Mouse (Mus musculus): ENCODE measurements around the gene Pbrm1. TPM values are rescaled to one million over a fixed set of nuclear protein-coding genes. Genes with fewer than 3 reads are reported as not detected.

The Pbrm1 gene
- polyA plus RNA-seq, 1 experiment from 2014 or later, result 132 TPM

- Histone ChIP-seq H3K9me3 (replicated peaks) (no peaks in the 10 kb centered on the region), H3K4me3 (replicated peaks) (no peak overlapping the region), H3K4me2 (replicated peaks) (no peak overlapping the region), H3K9ac (no peak overlapping the region), H3K27me3 (no peaks in the 10 kb centered on the region), H3K27ac (replicated peaks) (no peak overlapping the region), H3K36me3 (peaks cover 60% of the 10 kb centered on the region), H3K4me1 (peaks cover 41% of the 10 kb centered on the region)
- ATAC-seq (ENCODE audit: insufficient number of reproducible peaks, low FRiP score, low TSS enrichment, low read depth), result no peak
- WGBS, result 89% methylated on average over 34 of the region's 34 CpGs
These were observed 116.8 kb downstream of the Pbrm1 start for GRCm38 (mm10) chr14:31135495-31136410.

- WGBS, result 90% methylated on average over 26 of the region's 26 CpGs
- Histone ChIP-seq H3K27me3 (no peaks in the 10 kb centered on the region), H3K4me2 (replicated peaks) (no peak overlapping the region), H3K27ac (replicated peaks) (no peak overlapping the region), H3K36me3 (peaks cover 64% of the 10 kb centered on the region), H3K4me1 (peaks cover 38% of the 10 kb centered on the region), H3K9ac (no peak overlapping the region), H3K9me3 (replicated peaks) (no peaks in the 10 kb centered on the region), H3K4me3 (replicated peaks) (no peak overlapping the region)
- no peak for ATAC-seq (ENCODE audit: insufficient number of reproducible peaks, low FRiP score, low TSS enrichment, low read depth)
These were observed 117.7 kb downstream of the Pbrm1 start for GRCm38 (mm10) chr14:31136411-31137280.

GRCm38 (mm10) chr14:31137281-31137595, 118.3 kb downstream of the Pbrm1 start:
- Histone ChIP-seq H3K4me1 (peaks cover 33% of the 10 kb centered on the region), H3K9me3 (replicated peaks) (no peaks in the 10 kb centered on the region), H3K4me2 (replicated peaks) (no peak overlapping the region), H3K36me3 (peaks cover 69% of the 10 kb centered on the region), H3K27ac (replicated peaks) (no peak overlapping the region), H3K9ac (no peak overlapping the region), H3K27me3 (no peaks in the 10 kb centered on the region), H3K4me3 (replicated peaks) (no peak overlapping the region)
- ATAC-seq (ENCODE audit: insufficient number of reproducible peaks, low FRiP score, low TSS enrichment, low read depth), result no peak
- 84% methylated on average over 10 of the region's 10 CpGs for WGBS

- H3K4me1 ChIP-seq, result peaks cover 28% of the 10 kb centered on the region
These were observed 118.9 kb downstream of the Pbrm1 start for GRCm38 (mm10) chr14:31137791-31138190.

GRCm38 (mm10) chr14:31138219-31138896, 119.4 kb downstream of the Pbrm1 start:
- Histone ChIP-seq H3K4me3 (replicated peaks) (no peak overlapping the region), H3K4me2 (replicated peaks) (no peak overlapping the region), H3K4me1 (peaks cover 22% of the 10 kb centered on the region), H3K9me3 (replicated peaks) (no peaks in the 10 kb centered on the region), H3K36me3 (peaks cover 69% of the 10 kb centered on the region), H3K27ac (replicated peaks) (no peak overlapping the region; the same call in 1 of the 2 replicates), H3K9ac (no peak overlapping the region), H3K27me3 (no peaks in the 10 kb centered on the region)
- WGBS, result 86% methylated on average over 29 of the region's 35 CpGs
- ATAC-seq (ENCODE audit: insufficient number of reproducible peaks, low FRiP score, low TSS enrichment, low read depth), result no peak

More at GRCm38 (mm10) chr14:31137791-31138190, 118.9 kb downstream of the Pbrm1 start:
- no peaks in the 10 kb centered on the region for H3K9me3 ChIP-seq (replicated peaks)
- H3K36me3 ChIP-seq, result peaks cover 69% of the 10 kb centered on the region
- 83% methylated on average over 11 of the region's 11 CpGs for WGBS
- H3K4me2 ChIP-seq (replicated peaks), result no peak overlapping the region
- no peak for ATAC-seq (ENCODE audit: insufficient number of reproducible peaks, low FRiP score, low TSS enrichment, low read depth)
- no peak overlapping the region for H3K4me3 ChIP-seq (replicated peaks)
- no peak overlapping the region for H3K9ac ChIP-seq
- no peak overlapping the region; the same call in 1 of the 2 replicates for H3K27ac ChIP-seq (replicated peaks)
- H3K27me3 ChIP-seq, result no peaks in the 10 kb centered on the region

GRCm38 (mm10) chr14:31138897-31139429, 120.0 kb downstream of the Pbrm1 start:
- 92% methylated on average over 9 of the region's 9 CpGs for WGBS

GRCm38 (mm10) chr14:31139666-31140065, 120.7 kb downstream of the Pbrm1 start:
- H3K9ac ChIP-seq, result no peak overlapping the region
- H3K9me3 ChIP-seq (replicated peaks), result no peaks in the 10 kb centered on the region
- no peak overlapping the region for H3K4me3 ChIP-seq (replicated peaks)
- WGBS, result 73% methylated on average over 12 of the region's 12 CpGs
- H3K4me1 ChIP-seq, result peaks cover 9% of the 10 kb centered on the region
- no peaks in the 10 kb centered on the region for H3K27me3 ChIP-seq
- ATAC-seq (ENCODE audit: insufficient number of reproducible peaks, low FRiP score, low TSS enrichment, low read depth), result no peak
- no peak overlapping the region for H3K27ac ChIP-seq (replicated peaks)
- peaks cover 68% of the 10 kb centered on the region for H3K36me3 ChIP-seq
- H3K4me2 ChIP-seq (replicated peaks), result no peak overlapping the region

More at GRCm38 (mm10) chr14:31138897-31139429, 120.0 kb downstream of the Pbrm1 start:
- Histone ChIP-seq H3K27me3 (no peaks in the 10 kb centered on the region), H3K4me3 (replicated peaks) (no peak overlapping the region), H3K36me3 (peaks cover 69% of the 10 kb centered on the region), H3K4me1 (peaks cover 16% of the 10 kb centered on the region), H3K9me3 (replicated peaks) (no peaks in the 10 kb centered on the region), H3K4me2 (replicated peaks) (no peak overlapping the region), H3K9ac (no peak overlapping the region), H3K27ac (replicated peaks) (no peak overlapping the region)
- no peak for ATAC-seq (ENCODE audit: insufficient number of reproducible peaks, low FRiP score, low TSS enrichment, low read depth)

- WGBS, result 90% methylated on average over 15 of the region's 15 CpGs
- Histone ChIP-seq H3K4me1 (peaks cover 4% of the 10 kb centered on the region), H3K9ac (no peak overlapping the region), H3K9me3 (replicated peaks) (no peaks in the 10 kb centered on the region), H3K27ac (replicated peaks) (no peak overlapping the region), H3K36me3 (peaks cover 63% of the 10 kb centered on the region), H3K27me3 (no peaks in the 10 kb centered on the region), H3K4me2 (replicated peaks) (no peak overlapping the region), H3K4me3 (replicated peaks) (no peak overlapping the region)
- ATAC-seq (ENCODE audit: insufficient number of reproducible peaks, low FRiP score, low TSS enrichment, low read depth), result no peak
These were observed 121.2 kb downstream of the Pbrm1 start for GRCm38 (mm10) chr14:31140141-31140540.

- no peak for ATAC-seq (ENCODE audit: insufficient number of reproducible peaks, low FRiP score, low TSS enrichment, low read depth)
- 93% methylated on average over 14 of the region's 14 CpGs for WGBS
- no peaks in the 10 kb centered on the region for H3K9me3 ChIP-seq (replicated peaks)
These were observed 122.1 kb downstream of the Pbrm1 start for GRCm38 (mm10) chr14:31141011-31141410.

GRCm38 (mm10) chr14:31145694-31146093, 126.8 kb downstream of the Pbrm1 start:
- H3K36me3 ChIP-seq, result peaks cover 9% of the 10 kb centered on the region; the same call in 1 of the 2 replicates
- H3K4me1 ChIP-seq, result no peaks in the 10 kb centered on the region
- ATAC-seq (ENCODE audit: insufficient number of reproducible peaks, low FRiP score, low TSS enrichment, low read depth), result no peak
- H3K4me2 ChIP-seq (replicated peaks), result no peak overlapping the region
- H3K9me3 ChIP-seq (replicated peaks), result no peaks in the 10 kb centered on the region
- no peak overlapping the region for H3K4me3 ChIP-seq (replicated peaks)
- H3K9ac ChIP-seq, result no peak overlapping the region
- whole genome bisulfite sequencing, result 90% methylated on average over 11 of the region's 11 CpGs
- no peak overlapping the region for H3K27ac ChIP-seq (replicated peaks)
- H3K27me3 ChIP-seq, result no peaks in the 10 kb centered on the region

More at GRCm38 (mm10) chr14:31141011-31141410, 122.1 kb downstream of the Pbrm1 start:
- Histone ChIP-seq H3K4me3 (replicated peaks) (no peak overlapping the region), H3K4me1 (no peaks in the 10 kb centered on the region), H3K27ac (replicated peaks) (no peak overlapping the region), H3K27me3 (no peaks in the 10 kb centered on the region), H3K36me3 (peaks cover 54% of the 10 kb centered on the region), H3K9ac (no peak overlapping the region), H3K4me2 (replicated peaks) (no peak overlapping the region)

Measured in embryonic facial prominence, embryonic 15.5 days (tissue).